Mouse (Mus musculus): ENCODE results near the gene Sav1.

Sav1 gene

GRCm38 (mm10) chr12:69986786-69987497 lies at the start of gene Sav1:
Gene Sav1 (minus strand): TSS chr12:69987002.
- DNase-seq = peak; percentile 85 to 90

GRCm38 (mm10) chr12:70026233-70026632 lies 39.4 kb upstream of the Sav1 start:
- no peak for DNase-seq

GRCm38 (mm10) chr12:70025431-70025830 lies 38.6 kb upstream of the Sav1 start:
- no peak for DNase-seq

- no peak for DNase-seq
These were observed 36.8 kb upstream of the Sav1 start for GRCm38 (mm10) chr12:70023580-70023979.

GRCm38 (mm10) chr12:70018153-70018552 lies 31.4 kb upstream of the Sav1 start:
- DNase-seq = no peak

GRCm38 (mm10) chr12:70015936-70016335 lies 29.1 kb upstream of the Sav1 start:
- no peak for DNase-seq

GRCm38 (mm10) chr12:70011681-70012080 lies 24.9 kb upstream of the Sav1 start:
- DNase-seq = no peak

GRCm38 (mm10) chr12:70010356-70010755 lies 23.6 kb upstream of the Sav1 start:
- DNase-seq = no peak

- no peak for DNase-seq
These were observed 18.3 kb upstream of the Sav1 start for GRCm38 (mm10) chr12:70005103-70005502.

- DNase-seq = no peak
These were observed 11.6 kb upstream of the Sav1 start for GRCm38 (mm10) chr12:69998186-69998983.

- no peak for DNase-seq
These were observed 8.6 kb upstream of the Sav1 start for GRCm38 (mm10) chr12:69995382-69995781.

GRCm38 (mm10) chr12:69986241-69986762 lies 500 bp downstream of the Sav1 start:
- DNase-seq = peak in 1 of 2 experiments; percentile 38

GRCm38 (mm10) chr12:69985546-69985945 lies 1.3 kb downstream of the Sav1 start:
- no peak for DNase-seq

- no peak for DNase-seq
These were observed 3.9 kb downstream of the Sav1 start for GRCm38 (mm10) chr12:69982874-69983273.

- no peak for DNase-seq
These were observed 9.3 kb downstream of the Sav1 start for GRCm38 (mm10) chr12:69977376-69977998.

- no peak for DNase-seq
These were observed 10.1 kb downstream of the Sav1 start for GRCm38 (mm10) chr12:69976688-69977087.

- no peak for DNase-seq
These were observed 13.1 kb downstream of the Sav1 start for GRCm38 (mm10) chr12:69973666-69974065.

- DNase-seq = no peak
These were observed 18.6 kb downstream of the Sav1 start for GRCm38 (mm10) chr12:69968154-69968553.

GRCm38 (mm10) chr12:69967112-69967511 lies 19.7 kb downstream of the Sav1 start:
- no peak for DNase-seq

GRCm38 (mm10) chr12:69966071-69966470 lies 20.7 kb downstream of the Sav1 start:
- no peak for DNase-seq

GRCm38 (mm10) chr12:69965644-69966043 lies 21.2 kb downstream of the Sav1 start:
- DNase-seq = no peak

- DNase-seq = no peak
These were observed 23.7 kb downstream of the Sav1 start for GRCm38 (mm10) chr12:69963141-69963540.

GRCm38 (mm10) chr12:69962468-69962867 lies 24.3 kb downstream of the Sav1 start:
- peak; percentile 39 to 41 for DNase-seq

Measured in cerebellum, postnatal 36 days (tissue).